9 mouse cellular contexts compared by ENCODE assay signal in the genomic region with DNA sequence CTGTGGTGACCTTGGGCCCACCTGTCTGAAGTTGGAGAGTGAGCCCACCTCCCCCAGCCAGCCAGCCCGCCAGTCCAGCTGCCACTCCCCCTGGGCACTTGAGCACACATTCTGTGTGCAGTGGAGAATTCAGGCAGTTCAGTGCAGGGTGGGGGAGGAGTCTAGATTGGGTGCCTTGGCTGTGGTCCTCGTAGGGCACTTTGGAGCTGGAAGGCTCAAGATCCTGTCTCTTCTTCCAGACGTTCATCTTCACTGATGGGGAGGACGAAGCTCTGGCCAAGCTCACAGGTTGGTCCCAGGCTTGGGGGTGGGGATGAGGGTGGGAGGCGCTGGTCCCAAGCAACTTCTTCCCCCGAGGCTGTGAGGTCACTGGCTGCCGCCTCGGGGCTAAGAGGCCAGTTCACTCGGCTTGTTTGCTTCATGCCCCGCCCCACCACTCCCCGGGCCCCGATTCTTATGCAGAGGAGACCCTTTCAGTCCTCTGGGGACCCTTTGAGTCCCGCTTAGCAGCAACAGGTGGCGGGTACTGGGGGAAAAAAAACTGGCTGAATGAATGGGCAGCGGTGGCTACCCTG. TPM values are rescaled to one million over a fixed set of nuclear protein-coding genes. Genes with fewer than 3 reads are reported as not detected.
DNase-seq lines count a peak whose midpoint lies in the region; ATAC-seq and TF ChIP-seq lines count a peak whose summit lies in the region.
"Had no signal": no experiment of that assay in that cellular context is flagged by ENCODE, and none has a peak within 500 bp of the region (broad histone marks: within the 10 kb centered on the region; RNA-seq: fewer than 3 reads in every experiment).

No protein-coding gene starts in this region.

- WGBS in kidney, postnatal 0 days = 22% methylated on average over 15 of the region's 15 CpGs
- WGBS in intestine, embryonic 16.5 days = 17% methylated on average over 15 of the region's 15 CpGs
- WGBS in midbrain, postnatal 0 days = 15% methylated on average over 15 of the region's 15 CpGs

- H3K27ac ChIP-seq in kidney, postnatal 0 days = peak overlapping the region; percentile 77
- H3K27ac ChIP-seq in intestine, embryonic 16.5 days (ENCODE audit: low read length) = peak overlapping the region; percentile 95
- H3K27ac ChIP-seq in midbrain, postnatal 0 days (ENCODE audit: low read depth, low read length) = 0 out of 2 replicates have a peak overlapping the region, but pooled peaks have one; percentile 68

- H3K9ac ChIP-seq in kidney, postnatal 0 days (ENCODE audit: low read depth, low read length) = peak overlapping the region; percentile 49
- peak overlapping the region; percentile 77 for H3K9ac ChIP-seq in intestine, embryonic 16.5 days (ENCODE audit: low read depth, low read length)
- H3K9ac ChIP-seq in midbrain, postnatal 0 days (replicated peaks; ENCODE audit: low read length, poor library complexity, severe bottlenecking) = no peak overlapping the region; the same call in 1 of the 2 replicates

- no peaks in the 10 kb centered on the region for H3K9me3 ChIP-seq in kidney, postnatal 0 days (replicated peaks; ENCODE audit: low read length)
- no peaks in the 10 kb centered on the region; the same call in 1 of the 2 replicates for H3K9me3 ChIP-seq in intestine, embryonic 16.5 days (ENCODE audit: control insufficient read depth, low read length)
- no peaks in the 10 kb centered on the region for H3K9me3 ChIP-seq in midbrain, postnatal 0 days (ENCODE audit: low read length)

- no peak for ATAC-seq in kidney, postnatal 0 days (replicated peaks; ENCODE audit: low FRiP score, low read depth)
- ATAC-seq in intestine, embryonic 16.5 days = peak; percentile 57
- ATAC-seq in midbrain, postnatal 0 days (ENCODE audit: low FRiP score) = 0 out of 2 replicates have a peak, but pooled peaks have one; percentile 20
- no peak for ATAC-seq in megakaryocyte, adult 5-6 weeks (ENCODE audit: poor library complexity, severe bottlenecking)

- H3K4me3 ChIP-seq in kidney, postnatal 0 days (replicated peaks; ENCODE audit: low read depth, low read length) = peak overlapping the region; percentile 30
- H3K4me3 ChIP-seq in intestine, embryonic 16.5 days (ENCODE audit: low read length) = peak overlapping the region; percentile 66
- peak overlapping the region; percentile 52; the same call in 1 of the 2 replicates for H3K4me3 ChIP-seq in midbrain, postnatal 0 days (ENCODE audit: low read depth, low read length)

- TF ChIP-seq CTCF in kidney, postnatal 0 days (IDR thresholded peaks at IDR 0.05; ENCODE audit: low read depth) = no peak
- no peak for TF ChIP-seq CTCF in midbrain, postnatal 0 days (IDR thresholded peaks at IDR 0.05)

- no peaks in the 10 kb centered on the region for H3K27me3 ChIP-seq in kidney, postnatal 0 days (ENCODE audit: insufficient read depth, low read length)
- H3K27me3 ChIP-seq in intestine, embryonic 16.5 days (replicated peaks; ENCODE audit: control insufficient read depth, insufficient read depth, low read length) = no peaks in the 10 kb centered on the region
- peaks cover 22% of the 10 kb centered on the region for H3K27me3 ChIP-seq in midbrain, postnatal 0 days (ENCODE audit: insufficient read depth, low read length)

- H3K4me2 ChIP-seq in kidney, postnatal 0 days (ENCODE audit: low read length) = peak overlapping the region; percentile 81
- peak overlapping the region; percentile 82 for H3K4me2 ChIP-seq in intestine, embryonic 16.5 days (ENCODE audit: low read depth, low read length)
- peak overlapping the region; percentile 94 for H3K4me2 ChIP-seq in midbrain, postnatal 0 days (ENCODE audit: low read depth, low read length, poor library complexity, severe bottlenecking)

- DNase-seq in kidney, postnatal 0 days (ENCODE audit: low spot score) = peak; percentile 73
- DNase-seq in kidney, adult 9 months = no peak
- DNase-seq in embryo, embryonic 9.5 days (ENCODE audit: extremely low spot score) = peak; percentile 73
- peak; percentile 65 for DNase-seq in midbrain, postnatal 0 days (ENCODE audit: low spot score)
- DNase-seq in gastrocnemius, adult 8-10 months (ENCODE audit: low spot score in 2 of 2) = no peak
- DNase-seq in frontal cortex, postnatal 25 days (ENCODE audit: low spot score in 2 of 2) = no peak

- H3K4me1 ChIP-seq in kidney, postnatal 0 days (replicated peaks; ENCODE audit: insufficient read depth, low read length) = peaks cover 43% of the 10 kb centered on the region
- H3K4me1 ChIP-seq in intestine, embryonic 16.5 days (ENCODE audit: control insufficient read depth, insufficient read depth, low read length) = peaks cover 46% of the 10 kb centered on the region
- H3K4me1 ChIP-seq in midbrain, postnatal 0 days (ENCODE audit: insufficient read depth, low read length) = peaks cover 15% of the 10 kb centered on the region

- H3K36me3 ChIP-seq in kidney, postnatal 0 days (ENCODE audit: insufficient read depth, low read length) = peaks cover 23% of the 10 kb centered on the region
- peaks cover 6% of the 10 kb centered on the region; the same call in 1 of the 2 replicates for H3K36me3 ChIP-seq in intestine, embryonic 16.5 days (ENCODE audit: control insufficient read depth, insufficient read depth, low read length)
- no peaks in the 10 kb centered on the region for H3K36me3 ChIP-seq in midbrain, postnatal 0 days (ENCODE audit: insufficient read depth, low read length)

RNA-seq across cellular contexts. Expression of gene Lfng, which starts 4.6 kb away (rescaled TPM):
- 28.8 and 33.4 TPM in 2 replicates for polyA plus RNA-seq in kidney, postnatal 0 days (2015; fragmentation: Nextera tagmentation; extraction: Ambion mirVana)
- 11.9 and 13.4 TPM in 2 replicates for polyA plus RNA-seq in intestine, embryonic 16.5 days (2015; fragmentation: Nextera tagmentation; extraction: Ambion mirVana)
- total RNA-seq in midbrain, postnatal 0 days (2014; rRNA removed) = 55.6 and 56.6 TPM in 2 replicates
- polyA plus RNA-seq in midbrain, postnatal 0 days (2015; fragmentation: Nextera tagmentation; extraction: Ambion mirVana) = 20.1 and 22.5 TPM in 2 replicates
- total RNA-seq in megakaryocyte, adult 5-6 weeks (2015) = 21.3 and 23.2 TPM in 2 replicates
- total RNA-seq in megakaryocyte, adult 5-6 weeks (2017) = 48.0 and 54.2 TPM in 2 replicates
- total RNA-seq in gastrocnemius, adult 8-10 months (2022) = 1 to 10 TPM; 2.0 to 2.9 (median 2.4) TPM

RNA-seq across cellular contexts. Expression of gene Ttyh3, which starts 37.1 kb away (rescaled TPM):
- polyA plus RNA-seq in kidney, postnatal 0 days (2015; fragmentation: Nextera tagmentation; extraction: Ambion mirVana) = 21.7 and 25.3 TPM in 2 replicates
- 17.0 and 24.3 TPM in 2 replicates for polyA plus RNA-seq in intestine, embryonic 16.5 days (2015; fragmentation: Nextera tagmentation; extraction: Ambion mirVana)
- total RNA-seq in midbrain, postnatal 0 days (2014; rRNA removed) = 196 and 204 TPM in 2 replicates
- polyA plus RNA-seq in midbrain, postnatal 0 days (2015; fragmentation: Nextera tagmentation; extraction: Ambion mirVana) = 52.0 and 56.6 TPM in 2 replicates
- total RNA-seq in megakaryocyte, adult 5-6 weeks (2015) = 42.4 and 46.0 TPM in 2 replicates
- total RNA-seq in megakaryocyte, adult 5-6 weeks (2017) = 8.0 and 11.6 TPM in 2 replicates
- total RNA-seq in gastrocnemius, adult 8-10 months (2022) = 1 to 10 TPM; 2.6 to 5.2 (median 3.4) TPM

RNA-seq across cellular contexts. Expression of gene Grifin, which starts 46.8 kb away (rescaled TPM):
- not detected in 2 replicates for polyA plus RNA-seq in kidney, postnatal 0 days (2015; fragmentation: Nextera tagmentation; extraction: Ambion mirVana)
- 0.70 and 0.80 TPM in 2 replicates for polyA plus RNA-seq in intestine, embryonic 16.5 days (2015; fragmentation: Nextera tagmentation; extraction: Ambion mirVana)
- total RNA-seq in midbrain, postnatal 0 days (2014; rRNA removed) = not detected in 2 replicates
- polyA plus RNA-seq in midbrain, postnatal 0 days (2015; fragmentation: Nextera tagmentation; extraction: Ambion mirVana) = 0.39 TPM in 1 of 2 replicates, not detected in the other
- not detected in 2 replicates for total RNA-seq in megakaryocyte, adult 5-6 weeks (2015)
- not detected in 2 replicates for total RNA-seq in megakaryocyte, adult 5-6 weeks (2017)
- total RNA-seq in gastrocnemius, adult 8-10 months (2022) = not detected
- total RNA-seq: neutrophil, adult 5-6 weeks had no signal

Comparison
In these comparisons a context has a peak if more than half of its experiments do, and no peak if none do; other contexts are left out.
1. DNase-seq: peak in kidney, postnatal 0 days (single experiment), embryo, embryonic 9.5 days (single experiment) and midbrain, postnatal 0 days (single experiment); none in kidney, adult 9 months (single experiment), gastrocnemius, adult 8-10 months (0 of 2) and frontal cortex, postnatal 25 days (0 of 2).
2. ATAC-seq: peak in intestine, embryonic 16.5 days (single experiment) and midbrain, postnatal 0 days (single experiment); none in kidney, postnatal 0 days (single experiment) and megakaryocyte, adult 5-6 weeks (single experiment).
3. RNA of gene Lfng, which starts 4.6 kb away (total RNA-seq): 55.6 to 56.6 TPM in midbrain, postnatal 0 days and 21.3 to 54.2 TPM in megakaryocyte, adult 5-6 weeks; 2.0 to 2.9 TPM in gastrocnemius, adult 8-10 months; every median in the first group is over 4 times any median in the second.
4. Peak in every context shown above with its lines, with median percentiles within 50 percentile points of each other: H3K27ac ChIP-seq, H3K4me2 ChIP-seq and H3K4me3 ChIP-seq.